Mouse (Mus musculus): Measurements from ENCODE around the gene Cbx8. TPM values are rescaled to one million over a fixed set of nuclear protein-coding genes. Genes with fewer than 3 reads are reported as not detected.

Cbx8 gene
- polyA plus RNA-seq, 1 experiment from 2014 or later: 12.8 TPM

DNA sequence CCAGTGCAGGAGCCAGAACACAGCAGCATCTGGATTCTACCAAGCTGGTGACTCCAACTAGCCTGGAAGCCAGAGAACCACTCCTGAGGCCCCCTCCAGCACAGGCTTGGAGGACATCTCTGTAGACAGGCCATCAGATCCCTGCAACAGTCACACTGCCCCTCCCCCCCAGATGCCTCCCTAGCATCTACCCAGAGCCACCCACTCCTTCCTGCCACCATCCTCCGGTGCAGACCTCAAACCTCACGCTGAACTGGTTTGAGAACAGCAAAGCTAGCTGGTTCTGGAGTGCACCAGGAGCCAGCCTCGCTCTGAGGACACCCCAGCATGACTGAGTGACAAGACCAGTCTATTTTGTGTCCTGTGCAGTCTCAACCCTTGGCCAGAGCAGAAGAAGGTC lies 48.0 kb downstream of the Cbx8 start:
- Histone ChIP-seq H3K9me3 (replicated peaks; ENCODE audit: control insufficient read depth, low read length) (no peaks in the 10 kb centered on the region), H3K27ac (ENCODE audit: low read depth, low read length) (no peak overlapping the region), H3K4me2 (ENCODE audit: low read length) (no peak overlapping the region), H3K9ac (ENCODE audit: low read length) (no peak overlapping the region), H3K36me3 (ENCODE audit: control insufficient read depth, insufficient read depth, low read length) (no peaks in the 10 kb centered on the region), H3K27me3 (replicated peaks; ENCODE audit: control insufficient read depth, insufficient read depth, low read length) (no peaks in the 10 kb centered on the region), H3K4me1 (ENCODE audit: control insufficient read depth, insufficient read depth, low read length) (no peaks in the 10 kb centered on the region), H3K4me3 (ENCODE audit: low read depth, low read length) (no peak overlapping the region)
- no peak for DNase-seq (ENCODE audit: low spot score)
- WGBS: 72% methylated on average over 3 of the region's 3 CpGs
- no peak for ATAC-seq

GRCm38 (mm10) chr11:118987999-118988398 lies 52.8 kb downstream of the Cbx8 start, which contains the start of gene Enpp7:
Gene Enpp7 (plus strand): TSS chr11:118988188.
- no peaks in the 10 kb centered on the region for H3K4me1 ChIP-seq (ENCODE audit: control insufficient read depth, insufficient read depth, low read length)
- H3K9ac ChIP-seq (ENCODE audit: low read length): no peak within 1 kb of the TSS
- no peak within 1 kb of the TSS for H3K27ac ChIP-seq (ENCODE audit: low read depth, low read length)
- no peak within 1 kb of the TSS for H3K4me3 ChIP-seq (ENCODE audit: low read depth, low read length)
- no peaks in the 10 kb centered on the region for H3K27me3 ChIP-seq (replicated peaks; ENCODE audit: control insufficient read depth, insufficient read depth, low read length)
- H3K36me3 ChIP-seq (ENCODE audit: control insufficient read depth, insufficient read depth, low read length): no peaks in the 10 kb centered on the region
- H3K9me3 ChIP-seq (replicated peaks; ENCODE audit: control insufficient read depth, low read length): no peaks in the 10 kb centered on the region
- DNase-seq (ENCODE audit: low spot score): no peak
- ATAC-seq: no peak
- H3K4me2 ChIP-seq (ENCODE audit: low read length): no peak within 1 kb of the TSS
- WGBS: 93% methylated on average over 10 of the region's 10 CpGs

Other genes with a start within 250 kb of the Cbx8 start
- gene Rbfox3, start 129.4 kb downstream of the Cbx8 start, polyA plus RNA-seq (2014; fragmentation: Nextera tagmentation; extraction: Ambion mirVana): 28.2 and 32.3 TPM in 2 replicates
- gene Enpp7, start 52.8 kb downstream of the Cbx8 start, polyA plus RNA-seq (2014; fragmentation: Nextera tagmentation; extraction: Ambion mirVana): not detected in 2 replicates
- 19.2 and 22.1 TPM in 2 replicates for gene Cbx2, start 18.0 kb downstream of the Cbx8 start, polyA plus RNA-seq (2014; fragmentation: Nextera tagmentation; extraction: Ambion mirVana)
- gene Cbx4, start 45.3 kb upstream of the Cbx8 start, polyA plus RNA-seq (2014; fragmentation: Nextera tagmentation; extraction: Ambion mirVana): 9.3 and 14.5 TPM in 2 replicates
- gene Tbc1d16, start 187.5 kb upstream of the Cbx8 start, polyA plus RNA-seq (2014; fragmentation: Nextera tagmentation; extraction: Ambion mirVana): 24.6 and 35.8 TPM in 2 replicates
- gene Ccdc40, start 187.6 kb upstream of the Cbx8 start, polyA plus RNA-seq (2014; fragmentation: Nextera tagmentation; extraction: Ambion mirVana): 11.0 and 12.5 TPM in 2 replicates
- 28.3 and 45.5 TPM in 2 replicates for gene Gaa, start 226.9 kb upstream of the Cbx8 start, polyA plus RNA-seq (2014; fragmentation: Nextera tagmentation; extraction: Ambion mirVana)

Data from forebrain, embryonic 14.5 days (tissue).